Mouse (Mus musculus): ENCODE measurements around the gene Cox8a.

- TF ChIP-seq GATA1 (IDR thresholded peaks at IDR 0.05; ENCODE audit: low read length) (no peak), TAL1 (IDR thresholded peaks at IDR 0.05; ENCODE audit: low read length) (no peak)
Observed at GRCm38 (mm10) chr19:7240291-7240690, 22.9 kb upstream of the Cox8a start.

Data from erythroblast, embryonic 14.5 days (primary cell).